Mouse (Mus musculus): ENCODE measurements around the gene Prdm5.

The Prdm5 gene

DNA sequence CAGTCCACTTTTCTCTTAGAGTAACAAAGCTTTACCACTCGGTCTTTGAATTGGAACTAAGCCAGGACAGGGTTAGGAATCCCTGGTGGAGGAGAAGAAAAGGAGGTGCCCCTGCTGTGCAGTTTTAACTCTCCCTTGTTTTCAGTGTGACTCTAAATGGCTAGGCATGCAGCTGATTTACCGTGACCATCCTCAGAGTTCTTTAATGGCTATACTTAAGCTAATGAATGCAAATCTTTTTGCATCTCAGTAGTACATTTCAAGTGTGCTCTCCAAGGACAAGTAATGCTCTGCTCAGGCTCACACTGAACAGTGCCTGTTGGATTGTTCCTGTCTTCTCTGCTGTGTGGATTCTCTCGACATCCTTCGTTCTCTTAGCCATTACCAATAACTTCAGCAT is 154.4 kb downstream of the Prdm5 start:
- no peaks in the 10 kb centered on the region for H3K36me3 ChIP-seq (ENCODE audit: control insufficient read depth, insufficient read depth, low read length, poor library complexity, severe bottlenecking)
- H3K27me3 ChIP-seq (ENCODE audit: control insufficient read depth, insufficient read depth, low read length, poor library complexity, severe bottlenecking) = no peaks in the 10 kb centered on the region
- DNase-seq (ENCODE audit: low read depth, low spot score) = no peak

DNA sequence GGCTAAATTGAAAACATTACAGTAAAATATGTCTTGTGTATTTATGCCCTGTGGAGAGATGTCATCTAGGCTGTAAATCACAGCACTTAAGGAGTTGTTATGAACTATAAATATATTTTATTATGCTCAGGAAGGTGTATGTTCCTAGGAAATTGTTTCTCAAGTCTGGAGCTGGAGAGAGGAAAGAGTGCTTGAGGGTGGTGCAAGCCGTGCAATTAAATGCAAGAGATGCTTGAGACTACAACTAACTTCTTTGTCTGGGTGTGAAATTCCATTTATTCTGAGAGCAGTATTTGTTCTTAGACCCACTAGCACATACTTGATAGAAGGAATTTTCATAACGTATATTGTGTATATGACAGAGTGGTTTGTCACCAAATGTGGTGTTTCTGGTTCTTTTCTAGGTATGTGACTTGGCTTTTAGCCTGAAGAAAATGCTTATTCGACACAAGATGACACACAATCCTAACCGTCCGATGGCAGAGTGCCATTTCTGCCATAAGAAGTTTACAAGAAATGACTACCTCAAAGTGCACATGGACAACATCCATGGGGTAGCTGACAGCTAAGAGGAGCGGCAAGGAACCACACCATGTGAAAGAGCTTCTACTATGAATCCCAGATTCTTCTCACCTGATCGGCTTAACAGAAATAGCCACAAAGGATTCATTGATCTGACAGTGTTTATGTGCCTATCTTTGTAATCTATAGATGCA is 156.9 kb downstream of the Prdm5 start:
- no peaks in the 10 kb centered on the region for H3K36me3 ChIP-seq (ENCODE audit: control insufficient read depth, insufficient read depth, low read length, poor library complexity, severe bottlenecking)
- no peaks in the 10 kb centered on the region for H3K27me3 ChIP-seq (ENCODE audit: control insufficient read depth, insufficient read depth, low read length, poor library complexity, severe bottlenecking)
- DNase-seq (ENCODE audit: low read depth, low spot score) = no peak

DNA sequence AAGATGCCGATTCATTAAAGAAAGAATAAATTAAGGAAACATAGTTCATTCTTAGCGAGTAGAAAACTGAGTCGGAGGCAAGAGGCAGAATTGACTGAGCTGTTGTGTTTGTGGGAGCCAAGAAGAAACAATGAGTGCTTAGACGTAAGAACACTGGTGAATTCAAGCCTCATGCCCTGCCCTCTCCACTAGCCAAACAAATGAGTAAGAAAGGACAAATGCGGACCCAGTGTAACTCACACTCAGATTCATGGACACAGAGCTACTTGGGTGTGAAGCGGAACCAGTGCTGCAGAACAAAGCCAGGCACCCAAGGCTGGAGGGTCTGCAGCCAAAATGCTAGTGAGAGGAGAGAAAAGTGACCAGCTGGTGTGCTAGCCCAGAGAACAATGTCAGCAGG is 171.7 kb downstream of the Prdm5 start:
- Histone ChIP-seq H3K27me3 (ENCODE audit: control insufficient read depth, insufficient read depth, low read length, poor library complexity, severe bottlenecking) (no peaks in the 10 kb centered on the region), H3K36me3 (ENCODE audit: control insufficient read depth, insufficient read depth, low read length, poor library complexity, severe bottlenecking) (no peaks in the 10 kb centered on the region)
- DNase-seq (ENCODE audit: low read depth, low spot score) = no peak

DNA sequence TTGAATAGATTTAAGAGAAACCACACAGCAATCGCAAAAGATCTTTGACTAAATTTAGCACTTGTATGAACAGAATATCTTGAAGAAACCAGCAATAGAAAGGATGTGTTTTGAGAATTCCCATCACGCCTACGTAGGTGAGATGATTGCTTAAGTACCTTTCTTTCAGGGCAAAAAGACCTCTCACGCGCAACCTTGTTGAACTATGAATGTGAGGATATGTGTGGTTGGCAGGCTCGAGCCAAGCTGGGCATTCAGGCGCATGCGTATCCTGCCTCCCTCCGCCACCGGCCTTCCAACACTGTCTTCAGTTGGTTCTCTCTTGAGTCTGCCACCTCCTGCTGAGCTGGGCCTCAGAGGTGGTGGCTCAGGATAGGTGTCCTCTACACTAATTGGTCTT is 173.5 kb downstream of the Prdm5 start, which contains the start of gene 4930544G11Rik:
4930544G11Rik (plus strand) TSS at position 301 of the 400 bp plus-strand sequence.
- DNase-seq (ENCODE audit: low read depth, low spot score) = no peak
- H3K27me3 ChIP-seq (ENCODE audit: control insufficient read depth, insufficient read depth, low read length, poor library complexity, severe bottlenecking) = no peaks in the 10 kb centered on the region
- H3K36me3 ChIP-seq (ENCODE audit: control insufficient read depth, insufficient read depth, low read length, poor library complexity, severe bottlenecking) = no peaks in the 10 kb centered on the region

DNA sequence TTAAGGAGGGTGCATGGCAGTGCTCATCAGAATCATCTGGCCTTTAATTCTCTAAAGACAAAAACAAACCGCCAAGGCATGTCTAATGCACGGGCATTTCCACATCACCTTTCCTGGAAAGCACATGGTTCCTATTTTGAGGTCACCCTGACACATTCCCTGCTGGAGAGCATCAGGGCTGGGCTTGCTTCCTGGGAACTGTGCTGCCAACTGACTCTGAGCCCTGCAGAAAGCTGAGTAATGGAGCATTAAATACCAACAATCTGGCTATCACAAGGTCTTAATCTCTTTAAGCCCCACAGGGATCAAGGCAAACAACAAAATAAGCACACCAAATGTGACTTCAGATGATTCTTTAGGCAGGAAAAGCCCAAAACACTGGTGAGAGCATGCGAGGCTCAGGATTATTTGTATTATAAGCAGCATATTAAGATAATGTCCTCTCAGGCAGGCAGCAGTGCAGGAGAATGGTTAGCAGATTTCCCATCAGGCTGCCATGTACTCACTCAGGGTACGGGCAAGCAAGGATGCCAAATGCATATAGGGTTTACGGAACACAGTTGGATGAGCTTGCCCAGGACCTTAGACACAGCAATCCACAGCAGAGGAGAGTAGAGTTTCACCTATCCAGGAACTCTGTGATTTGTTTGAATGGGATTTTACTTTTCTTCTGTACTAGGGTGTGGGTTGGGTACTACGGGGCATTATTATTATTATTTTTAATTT is 190.8 kb downstream of the Prdm5 start:
- no peak for DNase-seq (ENCODE audit: low read depth, low spot score)
- Histone ChIP-seq H3K27me3 (ENCODE audit: control insufficient read depth, insufficient read depth, low read length, poor library complexity, severe bottlenecking) (no peaks in the 10 kb centered on the region), H3K36me3 (ENCODE audit: control insufficient read depth, insufficient read depth, low read length, poor library complexity, severe bottlenecking) (no peaks in the 10 kb centered on the region)

DNA sequence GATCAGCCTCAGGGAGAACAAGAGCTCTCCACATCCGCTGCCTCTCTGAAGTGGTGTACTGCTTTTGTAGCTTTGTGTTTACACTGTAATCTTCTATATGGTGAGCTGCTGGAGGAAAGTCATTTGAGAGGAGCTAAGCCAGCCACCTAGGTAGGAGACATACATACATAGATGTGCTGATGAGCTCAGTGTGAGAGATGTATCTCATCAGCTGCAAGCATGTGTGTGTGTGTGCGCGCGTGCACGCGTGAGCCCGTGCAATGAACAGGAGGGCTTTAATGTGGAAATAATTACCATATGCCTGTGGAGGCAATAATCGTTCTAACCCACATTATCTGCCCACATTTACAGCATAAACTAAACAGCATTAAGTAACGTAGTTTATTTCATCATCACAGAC is 191.6 kb downstream of the Prdm5 start:
- Histone ChIP-seq H3K36me3 (ENCODE audit: control insufficient read depth, insufficient read depth, low read length, poor library complexity, severe bottlenecking) (no peaks in the 10 kb centered on the region), H3K27me3 (ENCODE audit: control insufficient read depth, insufficient read depth, low read length, poor library complexity, severe bottlenecking) (no peaks in the 10 kb centered on the region)
- DNase-seq (ENCODE audit: low read depth, low spot score) = no peak

All from splenic B cell, adult 2 months (primary cell).